Mouse (Mus musculus): ENCODE measurements at regions not wholly inside any gene's neighbourhood (a gene's known extent, or its start where the extent isn't known, plus 50 kb on each side); places are given as distances from the start of the nearest gene placed in this dataset.
A peak's percentile ranks its signal among the peaks of the same experiment; 100 is the strongest.

DNA sequence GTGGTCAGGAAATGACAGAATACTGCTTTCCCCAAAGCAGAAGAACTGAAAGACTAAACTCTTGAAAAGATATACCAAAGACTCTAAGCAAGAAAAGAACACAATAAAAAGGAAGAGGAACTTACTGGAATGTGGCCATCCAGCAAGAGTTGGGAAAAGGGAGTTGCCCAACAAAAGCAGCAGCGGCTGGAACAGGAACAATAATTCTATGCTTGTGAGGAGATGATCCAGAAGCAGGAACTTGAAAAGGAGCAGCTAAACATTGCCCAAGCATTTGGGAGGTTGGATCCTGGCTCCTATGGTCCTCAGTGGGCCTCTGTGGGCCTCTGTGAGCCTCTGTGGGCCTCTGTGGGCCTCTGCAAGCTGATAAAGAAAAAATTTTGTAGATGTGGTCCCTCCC, 97.7 kb upstream of the Hpf1 start:
- no peak overlapping the region for H3K4me2 ChIP-seq (replicated peaks; ENCODE audit: low read depth)
- no peak overlapping the region for H3K4me3 ChIP-seq (ENCODE audit: low read depth, low read length)
- no peak overlapping the region for H3K9ac ChIP-seq (ENCODE audit: low read depth, low read length)
- no peaks in the 10 kb centered on the region for H3K27me3 ChIP-seq (replicated peaks; ENCODE audit: control insufficient read depth, insufficient read depth, low read length)
- TF ChIP-seq CTCF (IDR thresholded peaks at IDR 0.05; ENCODE audit: low read depth): no peak
- no peaks in the 10 kb centered on the region for H3K36me3 ChIP-seq (ENCODE audit: control insufficient read depth, insufficient read depth)
- H3K4me1 ChIP-seq (replicated peaks; ENCODE audit: control insufficient read depth, insufficient read depth, low read length): no peaks in the 10 kb centered on the region
- WGBS: 83% methylated on average over 1 of the region's 1 CpGs
- ATAC-seq: no peak
- H3K27ac ChIP-seq (ENCODE audit: low read depth, low read length): no peak overlapping the region
- no peaks in the 10 kb centered on the region for H3K9me3 ChIP-seq (ENCODE audit: control insufficient read depth)

DNA sequence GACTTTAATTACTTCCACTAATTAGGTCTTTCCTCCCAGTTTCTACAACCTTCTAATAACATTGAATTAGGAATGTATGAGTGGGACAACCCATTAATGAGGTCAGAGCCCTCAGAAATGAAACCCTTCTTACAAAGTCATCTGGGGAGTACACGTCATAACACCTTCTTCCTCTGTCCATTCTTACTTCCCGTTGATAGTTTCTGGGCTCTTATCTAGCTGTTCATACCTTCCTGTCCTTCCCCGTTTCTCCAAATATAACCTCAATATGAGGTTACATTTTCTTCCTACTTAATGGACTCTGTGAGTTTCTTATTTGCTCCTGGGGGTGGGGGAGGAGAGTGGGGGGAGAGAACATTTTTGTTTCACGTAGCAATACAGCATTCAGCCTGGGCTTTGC, 85.4 kb upstream of the Hpf1 start:
- no peak for ATAC-seq
- no peak overlapping the region for H3K4me3 ChIP-seq (ENCODE audit: low read depth, low read length)
- no peaks in the 10 kb centered on the region for H3K36me3 ChIP-seq (ENCODE audit: control insufficient read depth, insufficient read depth)
- no peak for TF ChIP-seq CTCF (IDR thresholded peaks at IDR 0.05; ENCODE audit: low read depth)
- no peak overlapping the region for H3K27ac ChIP-seq (ENCODE audit: low read depth, low read length)
- H3K9me3 ChIP-seq (ENCODE audit: control insufficient read depth): no peaks in the 10 kb centered on the region
- no peak overlapping the region for H3K4me2 ChIP-seq (replicated peaks; ENCODE audit: low read depth)
- H3K27me3 ChIP-seq (replicated peaks; ENCODE audit: control insufficient read depth, insufficient read depth, low read length): no peaks in the 10 kb centered on the region
- H3K4me1 ChIP-seq (replicated peaks; ENCODE audit: control insufficient read depth, insufficient read depth, low read length): no peaks in the 10 kb centered on the region
- no peak overlapping the region for H3K9ac ChIP-seq (ENCODE audit: low read depth, low read length)
- WGBS: 76% methylated on average over 4 of the region's 4 CpGs

DNA sequence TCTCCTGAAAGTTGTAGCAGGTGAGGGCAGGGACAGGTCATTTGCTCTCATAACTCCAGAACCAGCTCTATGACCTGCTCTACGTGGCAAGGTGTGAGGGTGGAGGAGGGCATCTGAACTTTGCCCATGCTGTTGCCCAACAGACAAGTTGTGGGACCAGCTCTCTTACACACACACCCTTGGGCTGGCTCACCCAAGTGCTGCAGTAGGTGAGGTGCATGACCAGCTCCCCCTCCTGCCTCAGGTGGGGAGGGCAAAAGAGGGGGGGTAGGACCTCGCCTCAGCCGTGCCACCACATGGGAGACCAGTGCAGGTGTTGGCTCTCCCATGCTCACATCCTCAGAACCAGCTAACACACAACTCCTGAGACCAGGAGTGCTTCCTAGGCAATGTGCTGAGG, 83.4 kb upstream of the Hpf1 start:
- no peak overlapping the region for H3K27ac ChIP-seq (ENCODE audit: low read depth, low read length)
- H3K4me3 ChIP-seq (ENCODE audit: low read depth, low read length): no peak overlapping the region
- H3K36me3 ChIP-seq (ENCODE audit: control insufficient read depth, insufficient read depth): no peaks in the 10 kb centered on the region
- ATAC-seq: peak; percentile 78
- H3K27me3 ChIP-seq (replicated peaks; ENCODE audit: control insufficient read depth, insufficient read depth, low read length): no peaks in the 10 kb centered on the region
- H3K4me1 ChIP-seq (replicated peaks; ENCODE audit: control insufficient read depth, insufficient read depth, low read length): no peaks in the 10 kb centered on the region
- H3K9ac ChIP-seq (ENCODE audit: low read depth, low read length): no peak overlapping the region
- TF ChIP-seq CTCF (IDR thresholded peaks at IDR 0.05; ENCODE audit: low read depth): peak; percentile 19; the same call in 1 of the 2 replicates
- no peaks in the 10 kb centered on the region for H3K9me3 ChIP-seq (ENCODE audit: control insufficient read depth)
- no peak overlapping the region for H3K4me2 ChIP-seq (replicated peaks; ENCODE audit: low read depth)
- WGBS: 60% methylated on average over 3 of the region's 3 CpGs

DNA sequence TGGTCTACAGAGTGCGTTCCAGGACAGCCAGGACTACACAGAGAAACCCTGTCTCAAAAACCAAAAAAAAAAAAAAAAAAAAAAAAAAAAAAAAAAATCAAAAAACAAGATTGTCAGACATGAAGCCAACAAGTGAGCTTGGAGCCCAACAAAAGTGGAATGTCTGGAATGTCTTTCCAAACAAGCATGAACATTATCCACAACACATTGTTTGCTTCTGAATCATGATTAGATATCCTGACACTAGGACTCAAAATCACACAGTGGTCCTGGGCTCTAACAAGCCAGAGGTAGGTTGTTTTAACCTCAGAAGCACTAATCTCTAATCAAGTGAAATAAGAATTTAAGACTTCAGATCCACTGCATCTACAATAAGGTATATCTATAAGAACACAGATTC, 80.4 kb upstream of the Hpf1 start:
- no peak for TF ChIP-seq CTCF (IDR thresholded peaks at IDR 0.05; ENCODE audit: low read depth)
- no peaks in the 10 kb centered on the region for H3K27me3 ChIP-seq (replicated peaks; ENCODE audit: control insufficient read depth, insufficient read depth, low read length)
- no peak for ATAC-seq
- H3K4me1 ChIP-seq (replicated peaks; ENCODE audit: control insufficient read depth, insufficient read depth, low read length): no peaks in the 10 kb centered on the region
- H3K36me3 ChIP-seq (ENCODE audit: control insufficient read depth, insufficient read depth): no peaks in the 10 kb centered on the region
- no peaks in the 10 kb centered on the region for H3K9me3 ChIP-seq (ENCODE audit: control insufficient read depth)
- no peak overlapping the region for H3K4me3 ChIP-seq (ENCODE audit: low read depth, low read length)
- H3K27ac ChIP-seq (ENCODE audit: low read depth, low read length): no peak overlapping the region
- 92% methylated on average over 1 of the region's 1 CpGs for WGBS
- H3K4me2 ChIP-seq (replicated peaks; ENCODE audit: low read depth): no peak overlapping the region
- H3K9ac ChIP-seq (ENCODE audit: low read depth, low read length): no peak overlapping the region

DNA sequence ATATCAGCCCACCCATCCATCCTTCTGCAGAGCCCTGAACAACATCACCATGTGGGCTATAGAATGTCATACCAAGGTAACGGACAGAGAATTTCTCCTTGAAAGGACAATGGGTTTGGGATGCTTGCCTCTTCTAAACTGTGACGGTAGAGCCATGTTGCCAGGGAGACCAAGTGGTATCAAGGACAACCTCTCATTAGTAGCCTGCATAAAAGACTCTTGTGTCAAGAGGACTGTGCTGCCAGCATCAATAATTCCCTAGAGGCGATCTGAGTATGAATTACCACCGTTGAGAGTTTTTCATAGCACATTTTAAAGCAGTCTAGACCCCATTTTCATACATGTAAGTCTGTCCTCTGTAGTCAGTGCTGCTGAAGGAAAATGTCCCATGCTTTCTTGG, 79.3 kb upstream of the Hpf1 start:
- no peak overlapping the region for H3K4me2 ChIP-seq (replicated peaks; ENCODE audit: low read depth)
- H3K27ac ChIP-seq (ENCODE audit: low read depth, low read length): no peak overlapping the region
- H3K9ac ChIP-seq (ENCODE audit: low read depth, low read length): no peak overlapping the region
- no peaks in the 10 kb centered on the region for H3K9me3 ChIP-seq (ENCODE audit: control insufficient read depth)
- H3K4me1 ChIP-seq (replicated peaks; ENCODE audit: control insufficient read depth, insufficient read depth, low read length): no peaks in the 10 kb centered on the region
- ATAC-seq: no peak
- no peak overlapping the region for H3K4me3 ChIP-seq (ENCODE audit: low read depth, low read length)
- no peak for TF ChIP-seq CTCF (IDR thresholded peaks at IDR 0.05; ENCODE audit: low read depth)
- WGBS: 82% methylated on average over 4 of the region's 4 CpGs
- H3K36me3 ChIP-seq (ENCODE audit: control insufficient read depth, insufficient read depth): no peaks in the 10 kb centered on the region
- no peaks in the 10 kb centered on the region for H3K27me3 ChIP-seq (replicated peaks; ENCODE audit: control insufficient read depth, insufficient read depth, low read length)

DNA sequence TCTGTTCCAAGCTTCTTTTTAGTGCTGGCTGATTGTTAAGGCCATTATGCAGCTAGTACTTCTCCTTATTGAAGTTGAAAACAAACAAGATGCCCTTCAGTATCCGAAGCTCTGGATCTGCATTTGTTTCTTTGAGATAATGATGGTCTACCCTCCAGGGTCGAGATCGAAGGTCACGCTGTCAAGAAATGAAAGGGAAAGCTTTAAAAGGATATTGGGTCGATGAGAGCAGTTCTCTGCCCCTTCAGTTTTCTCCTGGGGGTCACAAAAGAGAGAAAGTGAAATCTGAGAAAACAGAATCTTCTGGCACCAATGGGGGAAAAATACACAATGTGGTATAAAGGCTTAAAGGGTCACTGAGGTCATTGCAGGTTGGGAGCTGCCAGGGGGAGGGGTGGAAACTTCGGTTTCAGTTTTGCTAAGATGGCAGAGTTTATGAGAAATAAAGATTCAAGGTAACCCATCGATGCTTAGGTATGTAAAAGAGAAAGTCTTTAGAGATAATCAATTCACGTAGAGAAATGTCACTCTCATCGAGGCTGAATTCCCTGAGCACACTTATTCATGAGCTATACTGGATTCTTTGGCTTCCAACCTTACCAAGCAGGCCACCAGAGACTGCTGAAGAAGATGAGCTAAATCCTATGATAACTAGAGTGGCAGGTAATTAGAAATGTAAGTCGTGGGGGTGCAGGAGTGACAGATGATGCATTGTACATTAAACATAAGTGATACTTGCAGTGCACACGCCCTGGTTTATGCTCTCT, 64.4 kb upstream of the Hpf1 start:
- Histone ChIP-seq H3K9me3 (ENCODE audit: control insufficient read depth) (no peaks in the 10 kb centered on the region), H3K4me2 (replicated peaks; ENCODE audit: low read depth) (no peak overlapping the region), H3K27me3 (replicated peaks; ENCODE audit: control insufficient read depth, insufficient read depth, low read length) (no peaks in the 10 kb centered on the region), H3K9ac (ENCODE audit: low read depth, low read length) (no peak overlapping the region), H3K27ac (ENCODE audit: low read depth, low read length) (no peak overlapping the region), H3K4me3 (ENCODE audit: low read depth, low read length) (no peak overlapping the region), H3K4me1 (replicated peaks; ENCODE audit: control insufficient read depth, insufficient read depth, low read length) (no peaks in the 10 kb centered on the region), H3K36me3 (ENCODE audit: control insufficient read depth, insufficient read depth) (no peaks in the 10 kb centered on the region)
- WGBS: 67% methylated on average over 11 of the region's 11 CpGs
- no peak for ATAC-seq
- TF ChIP-seq CTCF (IDR thresholded peaks at IDR 0.05; ENCODE audit: low read depth): no peak
